19 mouse cellular contexts compared by ENCODE assay signal in the genomic region with DNA sequence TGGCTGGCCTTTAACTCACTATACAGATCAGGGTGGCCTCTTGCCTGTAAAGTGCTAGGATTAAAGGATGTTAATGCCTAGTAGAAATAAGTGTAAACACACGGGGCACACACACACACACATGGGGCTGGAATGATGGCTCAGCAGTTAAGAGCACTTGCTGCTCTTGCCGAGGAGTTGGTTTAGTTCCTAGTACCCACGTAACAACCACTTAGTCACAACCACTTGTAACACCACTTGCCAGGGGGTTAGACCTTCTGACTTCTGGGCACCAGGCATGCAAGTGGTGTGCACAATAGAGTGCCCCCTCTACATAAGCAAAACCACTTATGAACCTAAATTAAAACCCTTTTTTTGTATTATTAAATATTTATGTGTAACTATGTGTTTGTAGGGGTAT. TPM values are rescaled to one million over a fixed set of nuclear protein-coding genes. Genes with fewer than 3 reads are reported as not detected.
DNase-seq lines count a peak whose midpoint lies in the region; ATAC-seq and TF ChIP-seq lines count a peak whose summit lies in the region.
"Had no signal": no experiment of that assay in that cellular context is flagged by ENCODE, and none has a peak within 500 bp of the region (broad histone marks: within the 10 kb centered on the region; RNA-seq: fewer than 3 reads in every experiment).

No protein-coding gene starts in this region.

- no peak for TF ChIP-seq EP300 in lung, postnatal 0 days (IDR thresholded peaks at IDR 0.05)

- peak; percentile 12 for ATAC-seq in lung, postnatal 0 days
- ATAC-seq: activated CD4-positive, CD25-positive, alpha-beta regulatory T cell, adult 4 months; CD4-positive, CD25-positive, alpha-beta regulatory T cell, adult 4 months; Patski had no signal

- TF ChIP-seq CTCF in lung, postnatal 0 days (IDR thresholded peaks at IDR 0.05), result no peak

- DNase-seq in lung, postnatal 0 days (ENCODE audit: low spot score), result peak; percentile 74
- no peak for DNase-seq in lung, postnatal 14 days
- DNase-seq in lung, postnatal 36 days, result peak; percentile 56
- DNase-seq in lung, postnatal 10 days, result no peak
- DNase-seq: adrenal gland, adult 2 months; adrenal gland, adult 8-10 months; adrenal gland, postnatal 10 days; adrenal gland, postnatal 14 days; adrenal gland, postnatal 25 days; adrenal gland, postnatal 36 days; B cell, adult 2 months; cerebellum, adult 11 months; cerebellum, adult 11-12 months; cerebellum, adult 18-20 months had no signal

- H3K36me3 ChIP-seq in lung, postnatal 0 days (ENCODE audit: insufficient read depth, low read length), result peaks cover 11% of the 10 kb centered on the region

- H3K4me2 ChIP-seq in lung, postnatal 0 days (replicated peaks; ENCODE audit: low read depth, low read length), result no peak overlapping the region

- H3K9ac ChIP-seq in lung, postnatal 0 days (replicated peaks; ENCODE audit: low read depth), result no peak overlapping the region

- H3K27ac ChIP-seq in lung, postnatal 0 days (ENCODE audit: low read length), result 0 out of 2 replicates have a peak overlapping the region, but pooled peaks have one; percentile 57

- H3K4me1 ChIP-seq in lung, postnatal 0 days (ENCODE audit: insufficient read depth, low read depth, low read length), result peaks cover 3% of the 10 kb centered on the region; the same call in 1 of the 2 replicates

- WGBS in lung, postnatal 0 days, result 45% methylated on average over 3 of the region's 3 CpGs

- no peaks in the 10 kb centered on the region for H3K9me3 ChIP-seq in lung, postnatal 0 days (ENCODE audit: low read length)
- H3K9me3 ChIP-seq: G1E had no signal

- H3K4me3 ChIP-seq in lung, postnatal 0 days (ENCODE audit: low read depth, low read length), result no peak overlapping the region

- H3K27me3 ChIP-seq in lung, postnatal 0 days (replicated peaks; ENCODE audit: insufficient read depth, low read length), result no peaks in the 10 kb centered on the region
- H3K27me3 ChIP-seq: CH12.LX, Patski had no signal

RNA-seq across cellular contexts. Expression of gene Golga2, which starts 3.2 kb away (rescaled TPM):
- 20.0 and 21.9 TPM in 2 replicates for polyA plus RNA-seq in lung, postnatal 0 days (2015; fragmentation: Nextera tagmentation; extraction: Ambion mirVana)

RNA-seq across cellular contexts. Expression of gene Swi5, which starts 3.9 kb away (rescaled TPM):
- 290 and 299 TPM in 2 replicates for polyA plus RNA-seq in lung, postnatal 0 days (2015; fragmentation: Nextera tagmentation; extraction: Ambion mirVana)

RNA-seq across cellular contexts. Expression of gene Uck1, which starts 24.0 kb away (rescaled TPM):
- polyA plus RNA-seq in lung, postnatal 0 days (2015; fragmentation: Nextera tagmentation; extraction: Ambion mirVana), result 50.9 and 57.7 TPM in 2 replicates

RNA-seq across cellular contexts. Expression of gene Pomt1, which starts 47.6 kb away (rescaled TPM):
- polyA plus RNA-seq in lung, postnatal 0 days (2015; fragmentation: Nextera tagmentation; extraction: Ambion mirVana), result 9.2 TPM in 2 replicates

Comparison
In these comparisons a context has a peak if more than half of its experiments do, and no peak if none do; other contexts are left out.
1. DNase-seq: peak in lung, postnatal 0 days (single experiment) and lung, postnatal 36 days (single experiment); none in lung, postnatal 14 days (single experiment) and lung, postnatal 10 days (single experiment).